Mouse (Mus musculus) forebrain, embryonic 13.5 days (tissue): Measurements from ENCODE around the gene Gm30302. TPM values are rescaled to one million over a fixed set of nuclear protein-coding genes. Genes with fewer than 3 reads are reported as not detected.

Experiments
- polyA plus RNA-seq: library from polyadenylated mRNA; unstranded; fragments of >200 nt; fragmentation: Nextera tagmentation; extraction: Ambion mirVana; gene quantifications from 2 replicates; pipeline ENCODE4 v1.2.1, GENCODE M21; 2015

Gm30302 gene
- polyA plus RNA-seq, 1 experiment from 2014 or later = not detected

Other genes starting within 250 kb of the Gm30302 start
- 0.68 and 0.76 TPM in 2 replicates for gene Omd, start 216.5 kb downstream of the Gm30302 start, polyA plus RNA-seq
- gene Ogn, start 191.0 kb downstream of the Gm30302 start, polyA plus RNA-seq = 3.8 and 5.2 TPM in 2 replicates
- gene Cenpp, start 146.2 kb downstream of the Gm30302 start, polyA plus RNA-seq = 25.7 and 26.8 TPM in 2 replicates
- gene Nol8, start 145.9 kb downstream of the Gm30302 start, polyA plus RNA-seq = 24.8 and 28.5 TPM in 2 replicates
- gene Iars, start 116.9 kb downstream of the Gm30302 start, polyA plus RNA-seq = 59.9 and 72.4 TPM in 2 replicates